Mouse (Mus musculus) hindbrain, embryonic 16.5 days (tissue): ENCODE data around the gene Pcyt2. TPM values are rescaled to one million over a fixed set of nuclear protein-coding genes. Genes with fewer than 3 reads are reported as not detected.

ENCODE experiments used
- ATAC-seq: fragments of 200-750 bp; cut with Nextera tagmentation; 2 replicates; pipeline ENCODE4 v1.8.0; 2017; ENCODE audit warnings: moderate TSS enrichment, moderate library complexity
- H3K27ac ChIP-seq: fragments of 300-500 bp; sonication (generic); 2 replicates; pipeline ENCODE4 v1.5.1; 2014; ENCODE audit warnings: low read depth, mild to moderate bottlenecking, control low read depth, low read length, moderate library complexity
- H3K27me3 ChIP-seq: fragments of 300-500 bp; sonication (generic); replicated peaks from 2 replicates; pipeline ENCODE4 v1.6.1; 2014; ENCODE audit warnings: low read length; ENCODE audit not compliant: control insufficient read depth, insufficient read depth
- H3K36me3 ChIP-seq: fragments of 300-500 bp; sonication (generic); 2 replicates; pipeline ENCODE4 v1.6.1; 2014; ENCODE audit warnings: mild to moderate bottlenecking, low read length, moderate library complexity, mixed read lengths; ENCODE audit not compliant: control insufficient read depth, insufficient read depth
- H3K4me1 ChIP-seq: fragments of 300-500 bp; sonication (generic); 2 replicates; pipeline ENCODE4 v1.6.1; 2014; ENCODE audit warnings: low read depth, low read length; ENCODE audit not compliant: control insufficient read depth, insufficient read depth
- H3K4me2 ChIP-seq: fragments of 300-500 bp; sonication (generic); 2 replicates; pipeline ENCODE4 v1.6.1; 2014; ENCODE audit warnings: mild to moderate bottlenecking, low read length, control low read depth, moderate library complexity
- H3K4me3 ChIP-seq: fragments of 300-500 bp; sonication (generic); 2 replicates; pipeline ENCODE4 v1.5.1; 2014; ENCODE audit warnings: mild to moderate bottlenecking, low read length, control low read depth, moderate library complexity
- H3K9ac ChIP-seq: fragments of 300-500 bp; sonication (generic); 2 replicates; pipeline ENCODE4 v1.6.1; 2014; ENCODE audit warnings: low read depth, mild to moderate bottlenecking, control low read depth, low read length, moderate library complexity
- H3K9me3 ChIP-seq: fragments of 300-500 bp; sonication (generic); 2 replicates; pipeline ENCODE4 v1.6.1; 2014; ENCODE audit warnings: mild to moderate bottlenecking, low read length, moderate library complexity; ENCODE audit not compliant: control insufficient read depth
- WGBS: fragments of 180-500 bp; shearing (Covaris S2); extraction: QIAGEN DNeasy Blood & Tissue Kit; methylation state at CpG from one replicate; pipeline ENCODE4 v1.1.7; 2014; 5-methylcytosine and 5-hydroxymethylcytosine counted together
- polyA plus RNA-seq: library from polyadenylated mRNA; unstranded; fragments of >200 nt; fragmentation: Nextera tagmentation; extraction: Ambion mirVana; gene quantifications from 2 replicates; pipeline ENCODE4 v1.2.1, GENCODE M21; 2015

The Pcyt2 gene
- polyA plus RNA-seq, 1 experiment from 2014 or later = 242 TPM

GRCm38 (mm10) chr11:120574278-120574600 lies 43.5 kb downstream of the Pcyt2 start:
- 50% methylated on average over 5 of the region's 5 CpGs for WGBS
- Histone ChIP-seq H3K4me1 (peaks cover 24% of the 10 kb centered on the region), H3K27ac (no peak overlapping the region), H3K27me3 (no peaks in the 10 kb centered on the region), H3K9me3 (no peaks in the 10 kb centered on the region), H3K4me3 (peak overlapping the region; percentile 69), H3K9ac (peak overlapping the region; percentile 37), H3K36me3 (peaks cover 29% of the 10 kb centered on the region), H3K4me2 (peak overlapping the region; percentile 69)
- ATAC-seq = no peak

GRCm38 (mm10) chr11:120573585-120574277 lies 44.0 kb downstream of the Pcyt2 start:
- ATAC-seq = no peak; the same call in 1 of the 2 replicates
- under 1% methylated on average over 23 of the region's 23 CpGs for WGBS

GRCm38 (mm10) chr11:120572752-120573584 lies 44.8 kb downstream of the Pcyt2 start, which contains the start of gene P4hb:
P4hb (minus strand) TSS chr11:120573253.
- Histone ChIP-seq H3K4me1 (peaks cover 20% of the 10 kb centered on the region), H3K27me3 (no peaks in the 10 kb centered on the region), H3K9ac (peak within 1 kb of the TSS; percentile 81), H3K27ac (peak within 1 kb of the TSS; percentile 85), H3K36me3 (peaks cover 22% of the 10 kb centered on the region), H3K4me3 (peak within 1 kb of the TSS; percentile 69), H3K9me3 (no peaks in the 10 kb centered on the region), H3K4me2 (peak within 1 kb of the TSS; percentile 77)
- ATAC-seq = peak; percentile 98
- under 1% methylated on average over 87 of the region's 94 CpGs for WGBS

More at GRCm38 (mm10) chr11:120573585-120574277, 44.0 kb downstream of the Pcyt2 start:
- peak overlapping the region; percentile 80 for H3K9ac ChIP-seq
- H3K27me3 ChIP-seq = no peaks in the 10 kb centered on the region
- H3K27ac ChIP-seq = peak overlapping the region; percentile 85
- H3K4me2 ChIP-seq = peak overlapping the region; percentile 69
- H3K9me3 ChIP-seq = no peaks in the 10 kb centered on the region
- H3K36me3 ChIP-seq = peaks cover 25% of the 10 kb centered on the region
- peak overlapping the region; percentile 69 for H3K4me3 ChIP-seq
- H3K4me1 ChIP-seq = peaks cover 21% of the 10 kb centered on the region

GRCm38 (mm10) chr11:120572417-120572751 lies 45.4 kb downstream of the Pcyt2 start:
- H3K27ac ChIP-seq = peak overlapping the region; percentile 76
- H3K4me2 ChIP-seq = peak overlapping the region; percentile 77
- WGBS = 0% methylated on average over 15 of the region's 24 CpGs
- ATAC-seq = peak; percentile 19
- H3K9ac ChIP-seq = peak overlapping the region; percentile 81
- H3K9me3 ChIP-seq = no peaks in the 10 kb centered on the region
- peaks cover 20% of the 10 kb centered on the region for H3K4me1 ChIP-seq
- H3K27me3 ChIP-seq = no peaks in the 10 kb centered on the region
- H3K36me3 ChIP-seq = peaks cover 20% of the 10 kb centered on the region
- peak overlapping the region; percentile 69 for H3K4me3 ChIP-seq

- 13% methylated on average over 11 of the region's 11 CpGs for WGBS
- Histone ChIP-seq H3K9me3 (no peaks in the 10 kb centered on the region), H3K9ac (peak overlapping the region; percentile 81), H3K4me3 (peak overlapping the region; percentile 69), H3K4me2 (peak overlapping the region; percentile 77), H3K4me1 (peaks cover 20% of the 10 kb centered on the region), H3K36me3 (peaks cover 22% of the 10 kb centered on the region), H3K27ac (peak overlapping the region; percentile 76; the same call in 1 of the 2 replicates), H3K27me3 (no peaks in the 10 kb centered on the region)
- no peak for ATAC-seq
These were observed 45.9 kb downstream of the Pcyt2 start for GRCm38 (mm10) chr11:120571754-120572416.

GRCm38 (mm10) chr11:120571122-120571521 lies 46.6 kb downstream of the Pcyt2 start:
- H3K9me3 ChIP-seq = no peaks in the 10 kb centered on the region
- H3K27ac ChIP-seq = no peak overlapping the region
- WGBS = 86% methylated on average over 3 of the region's 3 CpGs
- H3K4me2 ChIP-seq = peak overlapping the region; percentile 77; the same call in 1 of the 2 replicates
- H3K9ac ChIP-seq = no peak overlapping the region
- H3K4me1 ChIP-seq = peaks cover 20% of the 10 kb centered on the region
- H3K36me3 ChIP-seq = peaks cover 25% of the 10 kb centered on the region
- no peak for ATAC-seq
- no peak overlapping the region for H3K4me3 ChIP-seq
- no peaks in the 10 kb centered on the region for H3K27me3 ChIP-seq

- WGBS = 96% methylated on average over 6 of the region's 6 CpGs
- ATAC-seq = no peak
- Histone ChIP-seq H3K9me3 (no peaks in the 10 kb centered on the region), H3K4me3 (no peak overlapping the region), H3K27me3 (no peaks in the 10 kb centered on the region), H3K4me2 (no peak overlapping the region), H3K4me1 (peaks cover 12% of the 10 kb centered on the region), H3K36me3 (peaks cover 43% of the 10 kb centered on the region), H3K27ac (no peak overlapping the region), H3K9ac (no peak overlapping the region)
These were observed 49.4 kb downstream of the Pcyt2 start for GRCm38 (mm10) chr11:120568324-120568723.

GRCm38 (mm10) chr11:120565114-120565513 lies 52.6 kb downstream of the Pcyt2 start:
- no peak overlapping the region for H3K4me2 ChIP-seq
- no peak overlapping the region for H3K9ac ChIP-seq
- H3K27ac ChIP-seq = no peak overlapping the region
- no peaks in the 10 kb centered on the region for H3K4me1 ChIP-seq
- no peak for ATAC-seq
- no peak overlapping the region for H3K4me3 ChIP-seq
- H3K36me3 ChIP-seq = peaks cover 67% of the 10 kb centered on the region
- no peaks in the 10 kb centered on the region for H3K27me3 ChIP-seq
- WGBS = 90% methylated on average over 9 of the region's 9 CpGs
- H3K9me3 ChIP-seq = no peaks in the 10 kb centered on the region

- H3K9me3 ChIP-seq = no peaks in the 10 kb centered on the region
- H3K9ac ChIP-seq = no peak overlapping the region
- H3K27me3 ChIP-seq = no peaks in the 10 kb centered on the region
- no peak for ATAC-seq
- 97% methylated on average over 13 of the region's 13 CpGs for WGBS
- no peaks in the 10 kb centered on the region for H3K4me1 ChIP-seq
- H3K36me3 ChIP-seq = peaks cover 66% of the 10 kb centered on the region
- H3K4me3 ChIP-seq = no peak overlapping the region
- H3K27ac ChIP-seq = no peak overlapping the region
- no peak overlapping the region for H3K4me2 ChIP-seq
These were observed 54.8 kb downstream of the Pcyt2 start for GRCm38 (mm10) chr11:120562949-120563348.
